Mouse (Mus musculus): ENCODE measurements around the gene Arid1b. TPM values are rescaled to one million over a fixed set of nuclear protein-coding genes. Genes with fewer than 3 reads are reported as not detected.

Arid1b gene
- total and polyA plus RNA-seq, 3 experiments, result 6.1 to 12.4 (median 9.7) TPM

DNA sequence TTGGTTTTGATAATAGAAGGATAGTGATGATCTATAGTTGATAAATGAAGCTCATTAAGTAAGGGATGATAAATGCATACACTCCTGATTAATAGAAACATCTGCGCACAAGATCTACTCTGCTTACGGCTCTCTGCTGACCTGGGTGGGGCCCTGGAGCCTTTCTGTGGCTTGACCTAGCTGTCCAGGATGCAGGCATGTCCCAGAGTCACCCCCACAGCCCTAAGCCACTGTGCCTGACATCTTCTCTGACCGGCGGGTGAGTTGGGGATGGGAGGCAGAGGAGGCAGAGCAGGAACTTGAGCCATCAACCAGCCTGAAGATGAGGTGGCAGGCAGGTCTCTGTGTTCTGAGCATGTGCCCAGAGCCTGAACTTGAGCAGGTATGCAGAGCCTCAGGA lies 136.0 kb downstream of the Arid1b start:
- Histone ChIP-seq H3K4me3 (replicated peaks in 1 of 3; ENCODE audit: low read depth in 2 of 3, low read length in 2 of 3, poor library complexity in 1 of 3) (peak overlapping the region in 1 of 3 experiments; percentile 0), H3K9ac (ENCODE audit: insufficient read depth, low read depth) (no peak overlapping the region), H3K79me2 (replicated peaks; ENCODE audit: control insufficient read depth, extremely low read depth, insufficient read depth, poor library complexity, severe bottlenecking) (no peaks in the 10 kb centered on the region; the same call in 1 of the 2 replicates), H3K27ac (ENCODE audit: insufficient read depth, low read depth) (no peak overlapping the region), H3K4me2 (ENCODE audit: insufficient read depth, low read depth, poor library complexity, severe bottlenecking) (peak overlapping the region; percentile 69; the same call in 1 of the 2 replicates), H3K36me3 (replicated peaks in 1 of 2; ENCODE audit: control insufficient read depth in 1 of 2, insufficient read depth in 1 of 2, low read length in 1 of 2) (peaks cover 0 to 20% of the 10 kb centered on the region in 2 experiments), H3K9me3 (replicated peaks; ENCODE audit: low read length) (no peaks in the 10 kb centered on the region), H3K27me3 (replicated peaks) (no peaks in the 10 kb centered on the region), H3K4me1 (ENCODE audit: control insufficient read depth in 1 of 2, insufficient read depth in 2 of 2) (peaks cover 21 to 95% of the 10 kb centered on the region in 2 experiments)
- TF ChIP-seq TBP (conservative IDR thresholded peaks at IDR 0.05; ENCODE audit: low read depth, low read length) (no peak), ETS1 (conservative IDR thresholded peaks at IDR 0.05; ENCODE audit: low read depth, low read length) (no peak), RAD21 (IDR thresholded peaks at IDR 0.05; ENCODE audit: low read depth, low read length) (no peak), TCF12 (IDR thresholded peaks at IDR 0.05; ENCODE audit: low read depth, low read length) (no peak)
- DNase-seq (ENCODE audit: extremely low read depth), result no peak
- dilution Hi-C loops (cut with MboI; ENCODE audit: extremely low pct_ligation_motif_present, extremely low pct_unique_long_range_greater_than_20kb, low sequenced_read_pairs) (no loop called here), in situ Hi-C loops (cut with MboI; ENCODE audit: low pct_ligation_motif_present, low pct_unique_long_range_greater_than_20kb, low sequenced_read_pairs) (no loop called here)

DNA sequence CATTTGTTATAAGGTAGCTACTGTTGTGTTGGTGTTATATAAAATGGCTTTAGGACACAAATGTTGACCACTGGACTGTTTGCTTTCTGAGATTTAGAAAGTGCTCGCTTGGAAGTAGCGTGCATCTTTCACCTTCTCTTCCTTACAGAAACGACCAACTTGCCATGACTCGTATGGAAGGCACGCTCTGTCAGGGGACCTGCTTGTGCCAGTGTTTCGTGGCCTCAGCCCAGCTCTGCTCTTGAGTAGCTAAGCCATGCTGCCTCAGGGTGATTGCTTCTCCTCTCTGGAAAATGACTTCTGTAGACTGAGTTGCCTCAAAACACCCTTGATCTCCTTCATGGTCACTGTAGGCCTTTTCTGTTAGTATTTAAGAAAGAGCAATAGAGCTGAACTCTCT lies 137.6 kb downstream of the Arid1b start:
- H3K9me3 ChIP-seq (replicated peaks; ENCODE audit: low read length), result no peaks in the 10 kb centered on the region
- H3K4me2 ChIP-seq (ENCODE audit: insufficient read depth, low read depth, poor library complexity, severe bottlenecking), result no peak overlapping the region
- H3K27ac ChIP-seq (ENCODE audit: insufficient read depth, low read depth), result no peak overlapping the region
- no peak overlapping the region for H3K4me3 ChIP-seq (replicated peaks in 1 of 3; ENCODE audit: low read depth in 2 of 3, low read length in 2 of 3, poor library complexity in 1 of 3)
- H3K4me1 ChIP-seq (ENCODE audit: control insufficient read depth in 1 of 2, insufficient read depth in 2 of 2), result peaks cover 16 to 92% of the 10 kb centered on the region in 2 experiments
- TF ChIP-seq MXI1 (IDR thresholded peaks at IDR 0.05; ENCODE audit: low read depth, low read length), result no peak
- no peak for TF ChIP-seq POLR2A (IDR thresholded peaks at IDR 0.05; ENCODE audit: low read depth, low read length)
- TF ChIP-seq CHD1 (IDR thresholded peaks at IDR 0.05; ENCODE audit: low read depth, low read length), result no peak
- no peak for TF ChIP-seq TCF12 (IDR thresholded peaks at IDR 0.05; ENCODE audit: low read depth, low read length)
- no peak for TF ChIP-seq JUND (conservative IDR thresholded peaks at IDR 0.05; ENCODE audit: low read depth, low read length)
- no peak for TF ChIP-seq USF2 (conservative IDR thresholded peaks at IDR 0.05; ENCODE audit: low read depth, low read length)
- no peak for TF ChIP-seq MAZ (IDR thresholded peaks at IDR 0.05; ENCODE audit: low read depth, low read length)
- in situ Hi-C loops (cut with MboI; ENCODE audit: low pct_ligation_motif_present, low pct_unique_long_range_greater_than_20kb, low sequenced_read_pairs) (no loop called here), dilution Hi-C loops (cut with MboI; ENCODE audit: extremely low pct_ligation_motif_present, extremely low pct_unique_long_range_greater_than_20kb, low sequenced_read_pairs) (no loop called here)
- H3K36me3 ChIP-seq (replicated peaks in 1 of 2; ENCODE audit: control insufficient read depth in 1 of 2, insufficient read depth in 1 of 2, low read length in 1 of 2), result peaks cover 0 to 28% of the 10 kb centered on the region in 2 experiments
- no peak for DNase-seq (ENCODE audit: extremely low read depth)
- no peak overlapping the region for H3K9ac ChIP-seq (ENCODE audit: insufficient read depth, low read depth)
- H3K79me2 ChIP-seq (replicated peaks; ENCODE audit: control insufficient read depth, extremely low read depth, insufficient read depth, poor library complexity, severe bottlenecking), result no peaks in the 10 kb centered on the region; the same call in 1 of the 2 replicates
- H3K27me3 ChIP-seq (replicated peaks), result no peaks in the 10 kb centered on the region

DNA sequence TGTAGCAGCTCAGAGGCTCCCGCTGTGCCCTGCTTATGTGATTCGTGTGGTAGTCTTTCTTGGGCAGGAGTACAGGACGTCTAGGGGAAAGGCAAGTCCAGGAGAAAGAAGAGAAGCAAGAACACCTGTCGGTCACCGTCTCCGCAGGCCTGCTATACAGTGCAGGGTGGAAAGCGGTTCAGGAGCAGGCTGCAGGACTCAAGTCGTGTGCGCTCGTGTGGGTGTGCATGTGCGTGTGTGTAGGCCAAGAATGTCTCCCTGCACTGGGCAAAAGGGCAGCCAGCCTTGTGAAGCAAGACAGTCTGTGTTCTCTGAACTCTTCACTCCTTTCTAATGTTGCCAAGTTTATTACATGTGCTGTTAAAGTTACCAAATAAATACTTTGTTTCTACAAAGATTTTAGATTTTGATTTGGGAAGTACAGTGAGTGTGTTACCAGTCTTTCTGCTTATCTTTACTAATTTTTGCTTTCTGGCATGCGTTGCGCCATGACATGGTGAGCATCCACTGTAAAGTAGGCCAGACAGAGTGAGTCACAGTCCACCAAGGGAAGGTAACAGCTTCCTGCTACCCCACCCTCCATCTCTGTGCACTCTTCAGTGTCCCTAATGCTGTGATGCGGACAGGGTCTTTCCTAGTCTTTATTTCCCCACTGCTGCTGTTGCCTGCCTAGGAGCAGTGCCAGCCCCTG lies 138.3 kb downstream of the Arid1b start:
- no peak for DNase-seq (ENCODE audit: extremely low read depth)
- in situ Hi-C loops (cut with MboI; ENCODE audit: low pct_ligation_motif_present, low pct_unique_long_range_greater_than_20kb, low sequenced_read_pairs), result no loop called here
- H3K36me3 ChIP-seq (replicated peaks in 1 of 2; ENCODE audit: control insufficient read depth in 1 of 2, insufficient read depth in 1 of 2, low read length in 1 of 2), result peaks cover 0 to 24% of the 10 kb centered on the region in 2 experiments

More for the DNA sequence above, 138.3 kb downstream of the Arid1b start:
- Histone ChIP-seq H3K9ac (ENCODE audit: insufficient read depth, low read depth) (no peak overlapping the region), H3K4me1 (ENCODE audit: control insufficient read depth in 1 of 2, insufficient read depth in 2 of 2) (peaks cover 16 to 90% of the 10 kb centered on the region in 2 experiments), H3K4me2 (ENCODE audit: insufficient read depth, low read depth, poor library complexity, severe bottlenecking) (no peak overlapping the region), H3K27ac (ENCODE audit: insufficient read depth, low read depth) (no peak overlapping the region), H3K79me2 (replicated peaks; ENCODE audit: control insufficient read depth, extremely low read depth, insufficient read depth, poor library complexity, severe bottlenecking) (no peaks in the 10 kb centered on the region; the same call in 1 of the 2 replicates), H3K9me3 (replicated peaks; ENCODE audit: low read length) (no peaks in the 10 kb centered on the region), H3K27me3 (replicated peaks) (no peaks in the 10 kb centered on the region), H3K4me3 (replicated peaks in 1 of 3; ENCODE audit: low read depth in 2 of 3, low read length in 2 of 3, poor library complexity in 1 of 3) (no peak overlapping the region)
- TF ChIP-seq ZMIZ1 (IDR thresholded peaks at IDR 0.05; ENCODE audit: low read depth, low read length), result no peak
- no peak for TF ChIP-seq CTCF (conservative IDR thresholded peaks at IDR 0.05 in 1 of 2, IDR thresholded peaks at IDR 0.05 in 1 of 2; ENCODE audit: low read depth in 2 of 2, low read length in 2 of 2)
- no peak for TF ChIP-seq USF1 (IDR thresholded peaks at IDR 0.05; ENCODE audit: low read depth, low read length)
- TF ChIP-seq JUND (conservative IDR thresholded peaks at IDR 0.05; ENCODE audit: low read depth, low read length), result no peak
- TF ChIP-seq POLR2A (IDR thresholded peaks at IDR 0.05; ENCODE audit: low read depth, low read length), result no peak
- no peak for TF ChIP-seq TBP (conservative IDR thresholded peaks at IDR 0.05; ENCODE audit: low read depth, low read length)
- TF ChIP-seq MEF2A (IDR thresholded peaks at IDR 0.05; ENCODE audit: borderline replicate concordance, low read depth, low read length), result no peak
- TF ChIP-seq UBTF (IDR thresholded peaks at IDR 0.05; ENCODE audit: low read depth, low read length), result no peak
- no peak for TF ChIP-seq ETS1 (conservative IDR thresholded peaks at IDR 0.05; ENCODE audit: low read depth, low read length)
- no peak for TF ChIP-seq MXI1 (IDR thresholded peaks at IDR 0.05; ENCODE audit: low read depth, low read length)
- TF ChIP-seq USF2 (conservative IDR thresholded peaks at IDR 0.05; ENCODE audit: low read depth, low read length), result no peak
- no peak for TF ChIP-seq ZC3H11A (IDR thresholded peaks at IDR 0.05; ENCODE audit: low read depth, low read length)
- dilution Hi-C loops (cut with MboI; ENCODE audit: extremely low pct_ligation_motif_present, extremely low pct_unique_long_range_greater_than_20kb, low sequenced_read_pairs), result no loop called here

Data from CH12.LX (cell line).